Mouse (Mus musculus): ENCODE data around the gene Zcchc9. TPM values are rescaled to one million over a fixed set of nuclear protein-coding genes. Genes with fewer than 3 reads are reported as not detected.
"Not testable (repeated sequence)": the region's sequence is repeated elsewhere in the genome, so short reads cannot be mapped to it uniquely, and the experiment has no call there.

The Zcchc9 gene
- total RNA-seq (2021), result 10 to 100 TPM; 25.5 to 35.4 TPM
- long read RNA-seq, experiment 1, transcript Zcchc9-201 (6 exons, 1,541 nt), result major isoform, 22 of 71 reads
- long read RNA-seq, experiment 1, partial matches to known transcripts, result 41 of 71 reads
- long read RNA-seq, experiment 1, other reads (novel, unspliced or antisense), result 8 of 71 reads
- long read RNA-seq, experiment 2, transcript Zcchc9-201 (6 exons, 1,541 nt), result major isoform, 23 of 32 reads
- long read RNA-seq, experiment 2, partial matches to known transcripts, result 4 of 32 reads
- long read RNA-seq, experiment 2, other reads (novel, unspliced or antisense), result 5 of 32 reads

- peak; percentile 91 for DNase-seq
These were observed at the start of gene Zcchc9 for GRCm38 (mm10) chr13:91807155-91807839. Zcchc9 (minus strand) TSS chr13:91807705.

GRCm38 (mm10) chr13:91854412-91854811 is 46.9 kb upstream of the Zcchc9 start:
- no peak for DNase-seq

- no peak for DNase-seq
These were observed 20.4 kb upstream of the Zcchc9 start for GRCm38 (mm10) chr13:91827876-91828275.

- DNase-seq, result peak; percentile 8
These were observed 18.6 kb upstream of the Zcchc9 start for GRCm38 (mm10) chr13:91826066-91826465.

DNA sequence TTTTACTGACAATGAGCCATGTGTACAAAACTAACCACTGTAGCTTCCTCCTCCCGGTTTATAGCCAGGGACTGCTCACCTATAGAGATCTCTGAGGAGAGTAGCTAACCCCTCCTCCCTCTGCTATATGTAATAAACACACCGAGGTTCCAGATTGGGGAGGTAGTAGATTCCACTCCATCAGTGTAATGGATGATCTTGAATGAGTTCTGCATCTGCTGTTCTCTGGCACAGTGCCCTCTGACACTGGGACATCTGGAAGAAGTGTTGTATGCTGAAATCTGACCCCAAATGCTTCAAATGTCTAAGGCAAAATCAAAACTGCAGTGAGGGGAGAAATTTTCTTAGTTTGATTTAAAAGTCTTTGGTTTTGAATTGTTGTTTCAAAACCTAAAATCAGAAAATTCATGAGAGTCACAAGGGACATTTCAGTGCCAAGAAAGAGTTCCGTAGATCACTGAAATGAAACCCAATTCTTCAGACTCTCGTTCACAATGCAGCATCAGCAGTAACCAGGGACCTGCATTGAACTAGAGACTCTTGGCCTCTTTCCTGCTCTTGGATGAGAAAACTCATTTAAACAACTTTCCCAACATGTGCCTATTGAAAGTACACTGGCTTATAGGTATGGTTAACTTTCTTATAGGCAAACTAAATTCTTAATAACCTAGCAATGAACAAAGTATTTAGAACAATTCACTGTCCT is 17.5 kb upstream of the Zcchc9 start:
- no peak for DNase-seq

GRCm38 (mm10) chr13:91823735-91824134 is 16.2 kb upstream of the Zcchc9 start:
- DNase-seq, result no peak

GRCm38 (mm10) chr13:91814670-91815069 is 7.2 kb upstream of the Zcchc9 start:
- DNase-seq, result no peak

DNA sequence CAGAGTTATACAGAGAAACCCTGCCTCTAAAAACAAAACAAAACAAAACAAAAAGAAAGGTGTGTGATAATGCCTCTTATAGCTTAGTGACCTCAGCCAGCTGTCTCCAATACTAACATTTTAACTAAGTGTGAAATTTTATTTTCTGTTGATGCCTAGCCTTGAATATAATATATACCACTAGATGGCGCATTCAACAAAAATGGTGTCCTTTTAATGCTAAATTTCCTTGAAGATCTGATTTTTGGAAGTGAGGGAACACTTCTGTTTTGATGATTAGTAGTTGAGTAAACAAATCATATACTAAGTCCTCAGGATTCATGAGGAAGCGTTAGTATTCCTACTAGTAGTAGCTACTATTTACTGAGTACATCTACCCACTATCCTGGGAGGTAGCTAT is 2.0 kb upstream of the Zcchc9 start:
- DNase-seq, result no peak

DNA sequence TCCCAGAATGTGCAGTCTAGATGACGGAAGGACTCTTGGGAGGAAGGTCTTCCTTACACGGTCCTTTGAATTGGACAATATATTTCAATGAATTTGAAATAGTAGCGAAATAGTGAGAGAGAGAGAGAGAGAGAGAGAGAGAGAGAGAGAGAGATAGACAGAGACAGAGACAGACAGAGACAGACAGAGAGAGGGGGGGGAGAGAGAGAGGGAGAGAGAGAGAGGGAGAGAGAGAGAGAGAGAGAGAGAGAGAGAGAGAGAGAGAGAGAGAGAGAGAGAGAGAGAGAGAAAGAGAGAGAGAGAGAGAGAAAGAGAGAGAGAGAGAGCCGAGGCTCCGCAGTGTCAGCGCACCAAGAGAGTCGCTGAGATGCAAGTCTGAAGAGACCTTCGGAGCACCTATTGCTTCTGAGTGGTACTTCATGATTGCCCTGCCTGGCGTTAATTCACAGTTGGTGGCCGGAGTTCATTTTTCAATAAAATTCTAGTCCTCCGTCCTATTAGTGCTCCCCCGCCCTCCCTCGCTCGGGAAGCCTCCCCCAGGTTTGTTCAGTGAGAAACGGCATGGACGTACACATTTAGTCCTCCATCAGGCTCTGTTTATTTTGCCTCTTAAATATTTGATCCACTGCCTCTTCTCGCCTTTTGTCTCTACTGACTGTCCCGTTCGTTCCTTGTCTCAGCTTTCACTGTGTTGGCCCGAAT is 520 bp upstream of the Zcchc9 start:
- peak; percentile 13 for DNase-seq

- no peak for DNase-seq
These were observed 5.8 kb downstream of the Zcchc9 start for GRCm38 (mm10) chr13:91801726-91802125.

- no peak for DNase-seq
These were observed 10.1 kb downstream of the Zcchc9 start for GRCm38 (mm10) chr13:91797442-91797841.

- DNase-seq, result no peak
These were observed 10.6 kb downstream of the Zcchc9 start for GRCm38 (mm10) chr13:91796916-91797315.

- no peak for DNase-seq
These were observed 11.5 kb downstream of the Zcchc9 start for GRCm38 (mm10) chr13:91796003-91796402.

- no peak for DNase-seq
These were observed 11.9 kb downstream of the Zcchc9 start for GRCm38 (mm10) chr13:91795593-91795992.

DNA sequence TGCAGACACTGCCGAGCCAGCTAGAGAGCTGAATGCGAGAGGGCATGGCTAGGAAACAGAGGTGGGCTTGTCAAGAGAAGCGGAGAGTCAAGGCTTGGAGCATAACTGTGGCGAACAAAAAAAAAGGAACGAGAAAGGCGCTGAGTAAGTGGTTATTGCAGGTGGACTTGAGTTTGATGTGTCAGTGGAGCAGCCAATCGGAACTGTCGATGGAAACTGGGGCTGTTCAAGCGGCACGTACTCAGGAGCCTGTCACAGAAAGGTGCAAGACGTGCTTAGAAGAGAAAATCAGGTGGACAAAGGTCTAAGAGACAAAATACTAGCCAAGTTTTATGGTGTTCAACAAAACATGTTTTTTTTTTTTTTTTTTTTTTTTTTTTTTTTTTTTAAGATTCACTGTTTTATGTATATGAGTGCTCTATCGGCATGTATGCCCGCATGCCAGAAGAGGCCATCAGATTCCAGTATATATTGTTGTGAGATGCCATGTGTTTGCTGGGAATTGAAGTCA is 12.5 kb downstream of the Zcchc9 start:
- no peak for DNase-seq

- no peak for DNase-seq
These were observed 15.5 kb downstream of the Zcchc9 start for GRCm38 (mm10) chr13:91792035-91792434.

GRCm38 (mm10) chr13:91779892-91780291 is 27.6 kb downstream of the Zcchc9 start:
- DNase-seq, result no peak

DNA sequence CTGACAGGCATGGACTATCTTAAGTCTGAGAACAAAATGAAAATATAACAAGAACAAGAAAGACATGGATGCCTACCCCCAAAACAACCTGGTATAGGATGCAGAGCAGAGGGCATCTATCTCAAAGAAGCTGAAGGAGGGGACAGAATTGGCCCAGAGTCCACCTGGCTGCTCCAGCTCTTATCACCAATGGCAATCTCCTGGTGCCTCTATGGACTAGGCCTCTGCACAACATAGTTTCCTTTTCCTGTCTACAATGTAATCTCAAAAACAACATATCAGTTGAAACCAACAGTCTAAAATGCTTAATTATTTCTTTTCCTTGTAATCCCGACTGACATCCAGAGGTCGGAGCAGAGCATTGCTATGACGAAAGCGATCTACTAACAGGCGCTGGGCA is 29.4 kb downstream of the Zcchc9 start:
- DNase-seq, result no peak

DNA sequence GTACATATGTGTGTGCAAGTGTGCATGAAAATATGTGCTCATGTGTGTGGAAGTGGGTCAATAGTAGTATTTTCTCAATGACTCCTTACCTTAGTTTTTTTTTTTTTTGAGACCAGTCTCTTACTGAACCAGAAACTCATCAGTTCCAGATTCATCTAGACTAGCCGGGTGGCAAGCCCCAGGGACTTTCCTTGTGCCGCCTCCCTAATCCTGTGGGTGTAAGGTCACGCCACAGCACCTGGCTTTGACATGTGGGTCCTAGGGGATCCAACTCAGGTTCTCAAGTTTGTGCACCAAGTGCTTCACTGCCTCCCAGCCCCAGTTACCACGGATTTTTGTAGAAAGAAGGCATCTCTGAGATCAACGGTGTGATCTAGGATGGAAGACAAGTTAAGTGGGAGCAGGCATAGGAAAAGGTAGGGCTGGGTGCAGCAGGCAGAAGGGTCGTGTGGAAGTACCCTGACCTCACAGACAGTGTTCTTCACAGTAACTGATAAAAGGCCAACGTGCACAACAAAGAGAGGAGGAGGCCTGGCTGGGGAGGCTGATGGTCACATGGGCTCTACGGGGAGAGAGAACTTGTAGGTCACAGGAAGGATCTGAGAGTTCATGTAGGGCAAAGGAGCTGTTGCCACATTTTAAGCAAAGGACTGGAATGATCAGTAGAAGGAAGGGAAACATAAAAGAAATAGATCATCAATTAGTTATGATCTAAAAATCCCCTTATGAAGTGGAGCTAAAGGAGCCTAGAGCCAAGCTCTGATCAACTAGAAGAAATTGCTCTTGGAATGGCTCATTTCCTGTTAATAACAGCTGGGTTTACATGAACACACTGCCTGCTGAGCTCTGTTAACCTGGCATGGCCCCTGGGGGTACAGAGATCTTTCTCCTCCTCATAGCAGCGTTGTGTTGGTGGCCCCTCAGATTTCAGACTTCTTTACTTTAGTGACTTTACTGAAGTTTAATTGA is 38.5 kb downstream of the Zcchc9 start:
- DNase-seq, result no peak

DNA sequence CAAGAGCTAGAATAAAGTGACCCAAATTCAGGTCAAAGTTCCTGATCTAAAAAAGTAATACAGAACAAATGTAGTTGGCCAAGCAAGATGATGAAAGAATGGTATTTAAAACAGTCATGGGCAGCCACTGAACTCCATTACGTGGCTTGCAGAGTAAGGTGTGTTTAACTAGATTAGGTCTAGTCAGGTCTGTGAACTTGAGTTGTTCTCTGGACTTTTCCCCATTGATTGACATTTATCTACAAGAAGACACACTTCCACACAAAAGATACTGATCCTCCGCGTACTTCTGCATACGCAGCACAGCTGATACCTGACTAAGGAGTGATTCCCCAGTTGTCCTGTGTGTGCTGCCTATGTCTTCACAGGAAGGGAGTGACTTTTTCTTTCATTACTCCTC is 41.9 kb downstream of the Zcchc9 start:
- no peak for DNase-seq

- not testable (repeated sequence) for DNase-seq
These were observed 43.9 kb downstream of the Zcchc9 start for GRCm38 (mm10) chr13:91763654-91764053.

Data from adrenal gland, postnatal 10 days (tissue).